Mouse (Mus musculus): ENCODE measurements at regions not wholly inside any gene's neighbourhood (a gene's known extent, or its start where the extent isn't known, plus 50 kb on each side); places are given as distances from the start of the nearest gene placed in this dataset.

GRCm38 (mm10) chr14:28675476-28675875 is 170.9 kb downstream of the Wnt5a start:
- no peak for TF ChIP-seq CTCF (conservative IDR thresholded peaks at IDR 0.05; ENCODE audit: insufficient read depth, insufficient read length, low read depth, low read length)
- TF ChIP-seq POLR2A (IDR thresholded peaks at IDR 0.05; ENCODE audit: low read depth, low read length): no peak

All from kidney, adult 2 months (tissue).